Mouse (Mus musculus): ENCODE data around the gene Ankzf1.
"Not testable (repeated sequence)": the region's sequence is repeated elsewhere in the genome, so short reads cannot be mapped to it uniquely, and the experiment has no call there.

Gene Ankzf1

DNA sequence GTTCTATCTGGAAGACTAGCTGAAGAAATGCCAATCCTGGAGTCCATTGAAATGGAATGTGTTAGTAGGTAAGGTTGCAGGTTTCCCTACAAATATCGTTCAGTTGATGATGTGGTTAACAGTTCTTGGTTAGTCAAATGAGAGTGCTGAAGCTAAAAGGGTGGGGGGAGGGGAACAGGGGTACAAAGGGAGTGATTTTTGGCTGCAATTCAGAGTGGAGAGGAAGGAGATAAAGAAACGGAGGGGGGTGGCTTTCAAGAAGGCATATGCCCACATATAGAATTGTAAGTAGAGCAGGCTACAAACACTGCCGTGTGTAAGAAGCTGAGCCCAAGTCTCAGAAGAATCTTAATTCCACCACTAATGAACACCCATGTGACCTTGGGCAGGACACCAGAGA lies 33.5 kb downstream of the Ankzf1 start:
- in situ Hi-C loops (cut with MboI), result no loop called here

DNA sequence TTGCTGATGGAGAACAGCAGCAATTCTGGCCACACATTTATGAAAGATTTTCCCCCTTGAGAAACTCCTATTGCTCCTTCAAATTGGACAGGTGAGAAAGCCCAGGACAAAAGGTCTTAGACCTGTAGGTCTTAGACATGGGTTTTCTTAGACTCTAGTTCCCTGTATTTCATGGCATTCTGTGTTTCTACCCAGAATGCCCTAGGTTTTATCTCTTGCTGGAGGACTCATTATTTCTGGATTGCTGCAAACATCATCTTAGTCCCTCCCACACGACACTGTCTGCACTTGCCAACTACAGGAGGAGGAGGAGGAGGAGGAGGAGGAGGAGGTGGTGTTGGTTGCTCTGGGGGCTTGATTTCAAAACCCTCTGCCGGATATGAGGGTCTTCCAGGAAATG lies 34.2 kb downstream of the Ankzf1 start:
- in situ Hi-C loops (cut with MboI), result no loop called here

DNA sequence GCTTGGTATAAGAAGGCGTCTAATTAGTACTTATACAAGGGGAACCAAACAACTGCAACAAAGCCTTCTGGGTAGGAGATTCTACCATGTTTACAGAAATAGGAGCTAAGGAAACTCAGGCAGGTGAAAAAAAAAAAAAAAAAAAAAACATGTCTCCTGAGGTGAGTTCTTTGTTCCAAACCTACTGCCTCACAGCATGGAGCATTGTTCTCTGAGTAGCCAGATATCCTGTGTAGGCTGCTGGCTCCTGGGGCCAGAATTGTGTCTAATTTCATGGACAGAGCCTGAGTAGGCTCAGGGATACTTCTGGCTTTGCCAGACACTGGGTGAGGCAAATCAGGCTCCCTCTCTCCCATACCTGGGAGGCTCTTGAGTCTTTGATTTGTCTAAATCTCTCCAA lies 35.7 kb downstream of the Ankzf1 start:
- in situ Hi-C loops (cut with MboI), result no loop called here

DNA sequence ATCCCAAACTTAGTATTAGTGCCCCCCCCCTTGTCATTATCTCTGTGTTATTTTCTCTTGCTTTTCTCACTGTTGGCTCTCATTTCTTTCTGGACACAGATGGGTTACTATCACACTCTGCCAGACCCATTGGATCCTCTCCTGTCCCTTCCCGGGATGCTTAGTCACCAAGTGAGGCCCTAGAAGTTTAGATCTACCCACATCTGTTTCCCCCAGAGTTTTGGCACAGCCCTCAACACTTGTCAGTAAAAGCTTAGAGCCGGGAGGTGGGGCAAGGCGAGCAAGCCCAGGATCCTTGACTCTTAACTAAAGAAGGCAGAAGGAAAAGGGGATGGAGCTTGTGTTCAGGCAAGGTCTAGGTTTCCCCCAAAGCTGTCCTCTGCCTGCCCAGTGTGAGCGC lies 37.2 kb downstream of the Ankzf1 start:
- in situ Hi-C loops (cut with MboI), result no loop called here

DNA sequence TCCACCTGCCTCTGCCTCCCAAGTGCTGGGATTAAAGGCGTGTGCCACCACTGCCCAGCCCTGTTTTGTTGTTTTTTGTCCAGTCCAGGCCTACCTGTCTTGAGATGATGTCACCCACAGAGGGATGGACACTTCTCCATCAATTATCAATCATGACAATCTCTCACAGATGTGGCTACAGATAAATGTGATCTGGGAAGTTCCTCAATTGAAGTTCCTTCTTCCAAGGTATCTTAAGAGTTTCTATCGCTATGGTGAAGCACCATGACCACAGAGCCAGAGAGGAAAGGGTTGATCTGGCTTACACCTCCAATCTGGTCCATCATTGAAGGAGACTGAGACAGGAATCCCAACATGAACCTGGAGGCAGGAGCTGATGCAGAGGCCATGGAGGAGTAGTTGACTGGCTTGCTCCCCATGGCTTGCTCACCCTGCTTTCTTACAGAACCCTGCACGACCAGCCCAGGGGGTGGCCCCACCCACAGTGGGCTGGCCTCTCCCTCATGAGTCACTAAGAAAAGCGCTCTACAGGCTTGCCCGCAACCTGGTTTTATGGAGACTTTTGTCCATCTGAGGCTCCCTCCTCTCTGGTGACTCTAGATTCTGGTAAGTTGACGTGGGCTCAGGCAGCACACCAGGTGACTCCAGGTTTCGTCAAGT lies 38.5 kb downstream of the Ankzf1 start:
- in situ Hi-C loops (cut with MboI), result no loop called here

DNA sequence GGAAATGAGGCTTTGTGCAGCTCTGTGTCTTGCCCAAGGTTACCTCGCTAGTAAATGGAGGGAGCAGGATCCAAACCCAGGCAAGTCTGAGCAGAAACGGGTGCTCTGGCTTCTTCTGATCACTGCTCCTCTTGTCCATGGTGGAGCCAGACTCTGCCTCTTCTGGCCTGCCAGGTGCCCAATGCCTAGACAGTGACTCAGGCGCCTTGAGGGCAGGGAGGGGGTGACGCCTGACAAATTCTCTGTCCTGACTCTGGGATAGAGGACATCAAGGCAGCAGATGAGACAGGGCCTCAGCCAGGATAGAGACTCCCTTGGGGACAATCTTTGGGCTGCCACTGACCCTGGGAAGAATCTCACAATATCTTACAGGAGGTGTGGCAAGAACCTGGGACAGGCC lies 39.3 kb downstream of the Ankzf1 start:
- in situ Hi-C loops (cut with MboI), result no loop called here

DNA sequence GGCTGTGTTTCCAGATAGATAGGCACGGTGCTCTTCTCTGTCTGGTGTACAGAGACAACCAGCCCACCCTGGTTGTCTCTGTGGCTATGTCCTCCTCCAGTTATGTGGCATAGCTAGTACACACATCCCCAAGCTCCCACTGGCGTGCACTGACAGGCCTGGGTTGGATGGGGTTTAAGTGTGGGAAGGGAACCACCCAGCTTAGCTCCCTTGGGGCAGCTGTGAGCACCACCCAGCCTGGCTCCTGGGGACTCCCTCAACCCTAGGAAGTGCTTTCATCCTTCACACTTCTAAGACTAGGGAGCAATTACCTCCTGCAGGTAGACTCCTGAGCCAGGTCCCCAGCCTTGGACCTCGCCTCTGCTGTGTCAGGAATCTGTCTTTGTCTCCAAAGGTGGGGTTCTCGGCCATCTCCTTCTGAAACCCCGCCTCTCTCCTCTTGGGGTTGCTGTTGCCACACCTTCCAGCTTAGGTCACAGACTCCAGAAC lies 39.8 kb downstream of the Ankzf1 start, which contains the start of gene A630095N17Rik:
Gene A630095N17Rik (minus strand): TSS at position 439 of the 489 bp plus-strand sequence.
- in situ Hi-C loops (cut with MboI), result no loop called here

DNA sequence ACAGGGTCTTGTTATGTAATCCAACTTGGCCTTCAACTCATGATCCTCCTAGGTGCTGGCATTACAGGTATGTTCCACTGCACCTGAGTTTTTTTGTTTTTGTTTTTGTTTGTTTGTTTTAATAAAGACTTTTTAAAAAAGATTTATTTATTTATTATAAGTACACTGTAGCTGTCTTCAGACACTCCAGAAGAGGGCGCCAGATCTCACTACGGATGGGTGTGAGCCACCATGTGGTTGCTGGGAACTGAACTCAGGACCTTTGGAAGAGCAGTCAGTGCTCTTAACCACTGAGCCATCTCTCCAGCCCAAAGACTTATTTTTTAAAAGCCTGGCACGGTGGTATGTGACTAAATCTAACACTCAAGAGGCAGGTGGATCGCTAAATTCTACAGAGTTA lies 40.5 kb downstream of the Ankzf1 start:
- in situ Hi-C loops (cut with MboI), result not testable (repeated sequence)

DNA sequence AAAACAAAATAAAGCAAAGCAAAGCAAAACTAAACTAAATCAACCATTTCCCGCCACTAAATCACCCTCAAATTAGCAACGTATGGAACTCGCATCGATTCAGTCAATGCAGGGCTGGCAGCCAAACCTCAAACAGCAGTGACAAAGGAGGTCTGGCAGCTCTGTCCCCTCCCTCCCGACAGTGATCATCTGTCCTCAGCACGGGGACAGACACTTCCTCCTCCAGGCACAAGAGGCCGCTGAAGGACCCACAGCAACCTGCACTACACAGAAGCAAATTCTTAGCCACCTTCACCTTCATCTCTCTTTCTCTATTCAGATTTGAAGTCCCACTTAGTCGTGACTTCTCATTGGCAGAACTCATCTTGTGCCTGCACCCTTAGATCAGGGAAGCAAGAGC lies 42.7 kb downstream of the Ankzf1 start:
- in situ Hi-C loops (cut with MboI), result no loop called here

DNA sequence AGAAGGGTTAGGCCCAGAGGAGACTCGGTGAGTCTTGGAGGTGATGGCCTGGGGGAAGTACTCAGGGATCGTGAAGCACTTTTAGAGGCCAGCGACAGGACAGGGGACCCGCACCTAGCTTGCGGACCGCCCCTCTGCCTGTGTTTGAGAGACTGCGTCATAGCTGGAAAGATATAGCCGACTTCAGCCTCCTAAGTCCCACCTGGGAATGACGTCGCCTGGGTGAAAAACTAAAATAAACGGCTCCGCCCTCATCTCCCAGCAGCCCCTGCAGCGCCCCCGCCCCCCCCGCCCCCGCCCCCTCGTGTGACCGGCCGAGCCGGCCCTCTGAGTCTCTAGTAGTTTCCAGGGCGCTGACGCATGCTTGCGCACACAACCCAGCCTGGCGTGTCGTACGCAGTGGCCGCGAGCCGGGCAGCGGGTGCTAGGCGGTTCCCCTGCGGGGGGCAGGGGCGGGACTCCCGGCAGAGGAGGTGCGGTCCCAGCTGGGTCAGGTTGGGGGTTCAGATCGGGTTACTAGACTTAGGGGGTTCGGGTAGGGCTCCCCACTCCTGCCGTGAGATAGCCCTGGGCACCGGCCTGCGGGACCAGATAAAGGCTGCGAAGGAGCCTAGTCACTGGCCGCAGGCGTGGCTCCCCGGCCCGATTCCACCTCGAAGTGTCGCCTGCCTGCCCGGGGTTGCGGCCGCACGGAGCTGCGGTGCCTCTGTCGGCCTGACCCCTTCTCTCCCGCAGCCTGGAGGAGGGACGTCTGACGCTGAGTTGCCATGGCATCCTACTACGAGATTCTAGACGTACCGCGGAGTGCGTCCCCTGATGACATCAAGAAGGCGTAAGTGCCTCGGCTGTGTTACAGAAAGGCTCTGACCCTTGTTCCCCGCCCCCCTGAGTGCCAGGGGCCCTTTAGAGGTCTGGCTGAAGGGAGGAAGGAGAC lies 44.4 kb downstream of the Ankzf1 start, which contains the start of gene Dnajb2:
Gene Dnajb2 (plus strand): TSS at position 290 of the 934 bp plus-strand sequence.
- in situ Hi-C loops (cut with MboI), result no loop called here

DNA sequence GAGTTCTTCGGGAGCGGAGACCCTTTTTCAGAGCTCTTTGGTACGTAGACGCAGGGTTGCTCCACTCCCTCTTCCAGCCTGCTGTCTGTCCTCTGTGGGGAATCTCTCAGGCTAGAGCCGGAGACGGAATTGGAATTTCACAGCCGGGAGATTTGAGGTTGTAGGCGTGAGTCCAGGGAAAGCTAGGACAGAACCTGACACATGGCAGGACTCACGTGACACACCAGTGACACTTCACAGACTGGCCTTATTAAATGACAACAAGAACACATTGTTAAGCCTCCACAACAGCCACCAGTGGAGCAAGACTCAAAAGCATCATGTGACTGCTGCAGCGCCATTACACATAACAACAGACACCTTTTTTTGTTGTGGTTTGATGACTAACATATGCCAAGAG lies 47.6 kb downstream of the Ankzf1 start:
- in situ Hi-C loops (cut with MboI), result no loop called here

DNA sequence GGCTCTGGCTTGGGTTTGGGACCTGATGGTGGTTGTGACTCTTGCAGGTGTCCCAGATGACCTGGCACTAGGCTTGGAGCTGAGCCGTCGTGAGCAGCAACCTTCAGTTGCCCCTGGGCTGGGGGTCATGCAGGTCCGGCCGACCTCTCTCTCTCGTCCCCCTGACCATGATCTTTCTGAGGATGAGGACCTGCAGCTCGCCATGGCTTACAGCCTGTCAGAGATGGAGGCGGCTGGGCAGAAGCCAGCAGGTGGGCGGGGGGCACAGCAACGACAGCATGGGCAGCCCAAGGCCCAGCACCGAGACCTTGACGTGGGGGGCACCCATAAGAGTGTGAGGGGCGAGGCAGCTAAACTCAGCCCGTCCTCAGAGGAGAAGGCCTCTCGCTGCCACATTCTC lies 51.5 kb downstream of the Ankzf1 start:
- in situ Hi-C loops (cut with MboI), result no loop called here

DNA sequence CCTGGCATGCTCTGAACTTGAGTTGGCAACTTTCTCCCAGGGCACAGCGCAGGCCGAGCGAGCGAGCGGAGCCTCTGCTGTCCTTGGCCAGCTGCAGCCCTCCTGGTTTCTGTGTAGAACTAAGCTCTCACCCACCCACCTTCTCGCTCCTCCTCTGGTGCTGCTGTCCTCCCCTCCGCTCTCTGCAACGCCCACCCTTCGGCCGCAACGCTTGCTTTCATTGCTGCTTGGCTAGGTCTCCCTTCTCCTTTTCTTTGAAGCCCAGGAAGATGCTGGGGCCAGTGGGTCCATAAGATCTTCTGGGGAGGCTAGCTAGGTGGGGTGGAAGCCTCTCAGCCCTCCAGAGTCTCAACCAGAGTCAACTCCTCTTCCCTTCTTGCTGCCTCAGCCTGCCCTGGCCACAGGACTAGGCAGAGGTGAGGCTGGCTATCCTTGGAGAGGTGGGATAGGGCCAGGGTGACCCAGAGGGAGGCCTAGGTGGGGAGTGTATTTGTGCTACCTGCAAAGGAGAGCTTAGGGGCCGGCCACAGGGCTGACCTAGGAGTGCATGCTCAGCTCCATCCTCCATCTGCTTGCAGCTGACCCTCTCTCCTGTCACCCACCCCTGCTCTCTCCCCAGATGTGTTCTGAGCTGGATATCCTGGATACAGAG lies 52.4 kb downstream of the Ankzf1 start:
- in situ Hi-C loops (cut with MboI), result no loop called here

DNA sequence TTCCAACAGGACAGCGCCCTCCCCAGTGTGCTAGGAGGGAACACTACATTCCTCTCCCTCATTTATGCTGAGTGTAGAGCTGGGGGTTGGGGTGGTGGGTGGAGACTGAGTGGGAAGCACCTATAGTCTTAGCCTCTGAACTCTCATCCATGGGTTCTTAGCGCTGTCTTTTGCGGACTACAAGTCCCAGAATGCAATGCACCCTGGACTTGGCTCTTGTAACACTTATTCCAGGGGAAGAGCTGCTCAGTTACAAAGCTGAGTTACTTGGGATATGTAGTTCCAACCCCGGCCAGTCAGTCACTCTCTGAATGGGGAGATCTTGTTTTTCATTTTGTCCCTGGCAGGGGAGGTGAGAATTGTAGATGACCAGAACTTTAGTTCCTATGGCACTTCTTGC lies 52.9 kb downstream of the Ankzf1 start:
- in situ Hi-C loops (cut with MboI), result no loop called here

DNA sequence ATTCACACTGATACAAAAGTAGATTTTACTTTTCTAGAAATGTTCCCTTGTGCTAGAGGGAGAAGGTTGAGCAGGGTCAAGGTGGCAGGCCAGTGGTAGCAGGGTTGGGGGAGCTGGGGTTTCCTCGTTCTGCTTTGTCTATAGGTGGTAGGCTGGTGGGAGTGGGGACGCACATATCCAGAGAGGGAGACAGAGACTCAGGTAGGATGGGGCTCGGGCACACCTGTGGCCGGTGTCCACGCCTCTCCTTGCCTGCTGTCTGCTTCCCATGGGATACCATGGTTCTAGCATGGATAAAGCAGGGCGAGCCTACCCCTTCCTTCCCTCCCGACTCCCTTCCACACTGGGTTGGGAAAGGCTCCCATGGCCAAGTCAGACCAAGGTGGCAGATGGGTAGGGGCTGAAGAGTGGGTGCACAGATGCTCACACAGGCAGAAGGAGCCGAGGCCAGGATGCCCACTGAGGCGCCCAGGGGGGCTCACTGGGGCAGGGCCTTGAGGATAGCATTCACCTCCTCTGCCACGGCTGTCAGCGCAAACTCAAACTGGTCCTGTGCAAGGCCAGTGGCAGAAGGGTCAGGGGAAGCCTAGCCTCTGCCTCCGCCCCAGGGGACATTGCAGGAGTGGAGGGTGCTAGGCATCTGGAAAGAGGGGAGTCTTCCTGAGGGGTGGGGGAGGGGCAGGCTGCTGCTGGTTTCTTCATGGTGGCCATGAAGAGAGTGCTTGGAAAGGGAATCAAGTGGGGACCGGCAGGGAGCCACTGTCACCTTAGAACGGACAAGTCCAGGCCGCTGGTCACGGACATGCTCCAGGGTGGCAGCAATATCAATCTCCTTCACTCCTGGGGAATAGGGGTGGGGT lies 55.4 kb downstream of the Ankzf1 start:
- in situ Hi-C loops (cut with MboI), result no loop called here

DNA sequence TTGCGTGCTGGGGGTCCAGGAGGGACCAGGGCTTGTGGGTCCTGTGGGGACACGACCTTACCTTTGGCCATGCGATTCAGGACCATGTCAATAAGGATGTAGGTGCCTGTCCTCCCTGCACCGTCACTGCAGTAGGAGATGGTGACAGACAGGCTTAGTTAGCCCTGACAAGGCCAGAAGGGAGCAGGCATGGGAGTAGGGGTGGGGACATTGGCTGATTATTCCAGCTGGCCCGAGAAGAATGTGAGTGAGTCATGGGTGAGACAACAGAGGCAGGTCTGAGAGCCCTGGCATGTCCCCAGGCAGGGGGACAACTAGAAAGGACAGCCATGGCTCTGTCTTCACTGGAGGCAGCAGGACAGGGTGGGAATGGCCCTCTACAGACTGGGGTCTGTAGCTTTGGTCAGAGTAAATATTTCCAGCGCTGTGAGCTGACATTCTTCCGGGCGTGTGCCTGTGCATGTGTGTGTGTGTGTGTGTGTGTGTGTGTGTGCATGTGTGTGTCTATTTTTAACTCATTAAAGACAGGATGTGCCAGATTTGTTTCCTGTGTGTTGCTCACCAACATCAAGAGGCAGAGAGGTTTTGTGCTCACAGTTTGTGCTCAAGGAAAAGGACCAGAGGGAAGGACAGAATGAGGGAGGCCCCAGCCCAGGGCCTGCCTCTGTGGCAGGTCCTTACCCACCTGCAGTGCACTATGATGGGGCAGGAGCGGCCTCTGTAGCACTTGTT lies 56.3 kb downstream of the Ankzf1 start:
- in situ Hi-C loops (cut with MboI), result no loop called here

Data from mature B cell (primary cell).